Mouse (Mus musculus) heart, postnatal 14 days (tissue): ENCODE data around the gene Ahnak2. TPM values are rescaled to one million over a fixed set of nuclear protein-coding genes. Genes with fewer than 3 reads are reported as not detected.

ENCODE experiments used
- DNase-seq, 2 experiments: peaks; one replicate each; pipeline ENCODE4 v3.0.0; 2021 to 2022
- intact Hi-C: fragments of 180-260 bp; cut with DNase I; formaldehyde crosslinking; loops from one replicate; pipeline ENCODE4 v1.15.1; 2025
- total RNA-seq, 2 experiments: library from RNA; stranded (reverse); gene quantifications; 2 replicates each; pipeline ENCODE4 v1.2.3; 2021

The Ahnak2 gene
- total RNA-seq, 2 experiments from 2014 or later, result 14.5 to 19.5 TPM

DNA sequence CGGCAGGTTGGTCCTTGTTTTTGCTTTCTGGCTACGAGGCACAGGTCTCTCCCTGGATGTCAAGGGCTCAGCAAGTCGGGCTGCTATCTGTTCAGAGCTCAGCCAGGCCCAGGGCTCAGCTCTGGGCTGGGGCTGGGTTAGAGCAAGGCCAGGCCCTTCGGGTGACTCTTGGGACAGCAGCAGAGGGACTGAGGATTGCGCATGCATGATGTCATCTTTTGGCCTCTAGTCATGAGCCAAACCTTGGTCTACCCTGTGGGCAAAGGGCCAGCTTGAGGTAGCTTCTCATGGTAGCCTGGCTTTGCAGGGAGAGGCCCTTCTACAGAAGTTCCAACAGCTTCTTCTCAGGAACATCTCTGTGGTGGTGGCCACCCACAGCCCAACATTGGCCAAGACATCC is 38.3 kb downstream of the Ahnak2 start:
- intact Hi-C loops, result no loop called here
- DNase-seq, result no peak

DNA sequence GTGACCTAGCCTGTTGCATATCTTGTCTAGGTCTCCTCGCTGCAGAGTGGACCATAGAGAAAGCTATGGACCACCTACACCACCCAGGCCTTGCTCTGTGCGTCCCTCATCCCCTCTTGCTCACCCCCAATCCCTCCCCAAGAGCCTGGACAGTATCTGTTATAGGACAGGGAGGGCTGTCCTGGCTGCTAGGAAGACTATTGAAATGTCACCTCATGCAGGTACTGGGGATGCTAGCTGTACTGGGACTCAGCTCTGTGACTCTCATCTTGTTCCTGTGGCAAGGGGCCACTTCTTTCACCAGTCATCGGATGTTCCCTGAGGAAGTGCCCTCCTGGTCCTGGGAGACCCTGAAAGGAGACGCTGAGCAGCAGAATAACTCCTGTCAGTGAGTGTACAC is 39.3 kb downstream of the Ahnak2 start:
- intact Hi-C loops, result no loop called here
- DNase-seq, result no peak

DNA sequence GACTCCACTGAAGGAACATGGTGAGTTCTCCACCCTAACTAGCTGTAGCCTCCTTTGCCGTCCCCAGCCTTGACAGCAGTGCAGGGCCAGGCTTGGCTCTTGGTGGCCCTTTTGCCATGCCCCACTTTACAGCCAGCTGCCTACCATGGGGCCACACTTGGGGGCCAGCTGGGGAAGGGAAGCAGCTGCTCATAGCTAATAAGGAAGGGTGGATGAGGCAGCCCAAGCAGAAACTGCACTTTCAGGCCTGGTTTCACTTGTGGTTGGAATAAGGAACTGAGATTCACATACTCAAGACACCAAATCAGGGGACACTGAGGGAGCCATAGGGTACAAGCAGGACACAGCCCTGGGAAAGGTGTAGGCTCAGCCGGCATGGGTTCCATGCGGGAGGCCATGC is 40.4 kb downstream of the Ahnak2 start:
- no peak for DNase-seq
- intact Hi-C loops, result no loop called here

- intact Hi-C loops, result no loop called here
- no peak for DNase-seq
These were observed 41.0 kb downstream of the Ahnak2 start for GRCm38 (mm10) chr12:112761411-112761810.

DNA sequence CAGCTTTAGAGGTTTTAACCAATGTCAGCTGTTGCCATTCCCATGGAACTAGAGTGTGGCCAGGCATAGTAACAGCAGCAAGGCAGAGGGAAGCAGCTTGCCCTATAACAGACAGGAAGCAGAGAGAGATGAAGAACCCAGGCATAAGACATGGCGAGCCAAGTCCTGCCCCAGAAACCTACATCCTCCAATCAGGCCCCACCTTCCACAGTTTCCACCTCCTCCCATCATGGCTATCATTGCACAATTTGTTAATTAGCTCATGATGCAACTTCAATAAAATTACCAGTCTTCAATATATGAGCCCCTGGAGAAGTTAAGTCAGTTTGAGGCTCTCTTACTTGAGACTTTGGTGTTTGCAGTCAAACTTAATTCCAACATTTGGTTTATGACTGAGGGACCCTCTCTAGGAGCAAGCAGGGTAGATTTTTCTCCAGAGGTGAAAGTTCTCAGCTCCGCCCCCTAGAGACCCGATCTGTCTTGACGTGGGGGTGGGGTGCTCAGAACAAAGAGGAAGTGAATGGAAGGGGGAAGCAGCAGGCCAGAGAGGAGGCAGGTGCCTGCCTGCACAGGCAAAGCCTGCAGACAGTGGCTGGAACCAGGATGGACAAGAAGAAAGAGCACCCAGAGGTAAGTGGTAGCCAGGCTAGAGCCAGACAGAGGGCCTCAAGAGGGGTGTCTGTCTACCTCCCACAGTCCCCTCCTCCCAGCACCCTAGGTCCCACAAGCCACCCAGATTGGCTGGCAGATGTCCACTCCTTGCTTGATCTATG is 42.1 kb downstream of the Ahnak2 start, which contains the start of gene Pld4:
Pld4 (plus strand) TSS at position 502 of the 773 bp plus-strand sequence.
- intact Hi-C loops, result no loop called here
- DNase-seq, result no peak

GRCm38 (mm10) chr12:112759471-112759870 is 43.0 kb downstream of the Ahnak2 start:
- intact Hi-C loops, result no loop called here
- no peak for DNase-seq

- no peak for DNase-seq
- intact Hi-C loops, result no loop called here
These were observed 44.6 kb downstream of the Ahnak2 start for GRCm38 (mm10) chr12:112757896-112758295.

DNA sequence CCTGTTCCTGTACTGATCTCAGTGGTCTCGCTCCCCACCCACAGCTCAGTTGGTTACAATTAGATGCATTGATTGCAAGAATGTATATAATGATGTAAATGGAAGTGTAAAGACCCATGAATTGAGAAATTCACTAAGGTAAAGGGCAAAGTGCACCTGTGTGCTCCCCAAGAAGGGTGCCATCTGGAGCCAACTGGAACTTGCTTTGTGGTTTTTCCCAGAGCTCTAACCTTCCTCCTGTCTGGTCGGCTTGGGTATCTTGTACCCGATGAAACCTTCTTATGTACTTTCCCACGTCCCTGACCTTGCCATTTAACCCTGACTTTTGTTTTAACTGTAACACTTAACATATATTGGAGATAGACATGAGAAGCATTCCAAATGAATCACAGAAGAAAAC is 46.6 kb downstream of the Ahnak2 start:
- intact Hi-C loops, result no loop called here
- DNase-seq, result no peak

DNA sequence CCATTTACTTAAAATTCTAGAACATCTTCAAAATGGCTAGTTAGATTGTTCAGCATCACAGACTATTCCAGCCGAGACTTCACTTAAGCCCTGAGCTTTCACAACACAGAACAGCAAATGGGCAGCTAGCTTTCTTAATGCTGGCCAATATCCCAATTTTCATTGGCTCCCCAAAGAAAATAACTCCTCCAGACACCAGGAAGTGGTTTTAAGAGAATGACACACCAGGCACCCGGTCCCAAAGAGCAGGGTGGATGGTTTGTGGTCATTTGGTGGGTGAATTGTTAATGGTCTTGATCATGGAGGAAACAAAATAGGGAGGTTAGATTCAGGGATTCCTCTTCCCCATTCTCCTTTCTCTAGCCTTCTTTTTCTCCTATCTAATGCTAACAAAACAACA is 50.1 kb downstream of the Ahnak2 start:
- DNase-seq, result no peak
- intact Hi-C loops, result no loop called here

DNA sequence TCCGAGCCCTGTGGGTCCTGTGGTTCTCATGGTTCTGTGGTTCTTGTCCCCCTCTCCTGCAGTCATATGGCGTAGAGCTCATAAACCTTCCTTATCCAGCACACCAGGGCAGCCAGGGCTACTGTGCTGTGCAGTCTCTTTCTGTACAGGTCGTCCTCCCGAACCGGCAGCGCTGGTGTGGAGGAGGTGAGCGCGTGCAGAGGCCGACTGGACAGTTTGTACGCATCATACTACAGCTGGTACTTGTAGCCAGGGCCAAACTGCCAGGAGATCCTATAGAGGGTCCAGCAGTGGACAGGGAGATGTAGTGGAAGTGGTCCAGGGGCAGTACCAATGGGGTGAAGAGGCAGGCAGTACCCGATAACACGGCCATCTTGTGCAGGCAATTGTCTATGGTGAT is 51.5 kb downstream of the Ahnak2 start:
- no peak for DNase-seq
- intact Hi-C loops, result no loop called here

DNA sequence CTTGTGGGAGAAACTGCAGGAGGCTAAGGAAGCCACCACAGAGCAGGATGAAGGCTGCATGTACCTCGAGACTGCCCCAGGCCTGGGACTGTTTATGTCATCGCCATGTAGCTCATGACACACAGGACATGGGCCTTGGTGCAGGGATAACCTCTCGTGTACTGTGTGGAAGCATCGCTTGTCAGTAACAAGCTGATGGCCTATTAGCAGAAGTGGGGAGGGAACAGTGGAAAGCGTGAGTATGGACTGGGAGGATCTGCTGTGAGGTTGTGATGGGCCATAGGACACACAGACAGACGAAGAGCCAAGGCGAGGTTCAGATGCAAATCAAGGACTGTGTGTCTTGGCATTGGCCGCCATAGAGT is 54.9 kb downstream of the Ahnak2 start:
- no peak for DNase-seq
- intact Hi-C loops, result loop anchor here (2.0 to 5.0 kb wide), 2 partner anchors 55 to 97 kb away; partner anchors contain the start of gene Ahnak2

- intact Hi-C loops, result loop anchor here (2.0 to 5.0 kb wide), 2 partner anchors 55 to 98 kb away; partner anchors contain the start of gene Ahnak2
- peak; percentile 40 to 64 for DNase-seq
These were observed 55.5 kb downstream of the Ahnak2 start for GRCm38 (mm10) chr12:112746808-112747605.

DNA sequence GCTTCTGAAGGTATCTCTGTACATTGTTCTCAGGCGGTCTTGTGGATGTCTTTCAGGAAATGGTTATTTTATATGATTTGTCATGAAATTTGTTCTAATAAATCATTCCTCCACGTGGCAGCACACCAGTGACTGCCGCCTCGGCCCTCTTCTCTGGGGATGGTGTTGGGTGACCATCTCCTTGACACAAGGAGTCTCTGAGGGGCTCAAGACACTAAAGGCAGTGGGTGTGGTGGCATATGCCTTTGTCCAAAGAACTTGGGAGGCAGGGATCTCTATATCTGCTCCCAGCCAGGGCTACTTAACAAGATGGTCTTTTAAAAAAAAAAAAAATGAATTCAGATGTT is 56.0 kb downstream of the Ahnak2 start:
- intact Hi-C loops, result loop anchor here (2.0 to 5.0 kb wide), 2 partner anchors 56 to 98 kb away; partner anchors contain the start of gene Ahnak2

GRCm38 (mm10) chr12:112745716-112746115 is 56.7 kb downstream of the Ahnak2 start:
- intact Hi-C loops, result loop anchor here (2.0 to 5.0 kb wide), 2 partner anchors 57 to 99 kb away; partner anchors contain the start of gene Ahnak2
- DNase-seq, result no peak

More for the DNA sequence above, 56.0 kb downstream of the Ahnak2 start:
- no peak for DNase-seq

- intact Hi-C loops, result loop anchor here (5.0 kb wide), 1 partner anchor 57 kb away; the partner anchor contains the start of gene Ahnak2
- no peak for DNase-seq
These were observed 57.4 kb downstream of the Ahnak2 start for GRCm38 (mm10) chr12:112744891-112745580.

- intact Hi-C loops, result no loop called here
- DNase-seq, result no peak
These were observed 58.2 kb downstream of the Ahnak2 start for GRCm38 (mm10) chr12:112744211-112744610.

GRCm38 (mm10) chr12:112743168-112743975 is 59.1 kb downstream of the Ahnak2 start:
- intact Hi-C loops, result no loop called here
- peak; percentile 85 to 89 for DNase-seq

DNA sequence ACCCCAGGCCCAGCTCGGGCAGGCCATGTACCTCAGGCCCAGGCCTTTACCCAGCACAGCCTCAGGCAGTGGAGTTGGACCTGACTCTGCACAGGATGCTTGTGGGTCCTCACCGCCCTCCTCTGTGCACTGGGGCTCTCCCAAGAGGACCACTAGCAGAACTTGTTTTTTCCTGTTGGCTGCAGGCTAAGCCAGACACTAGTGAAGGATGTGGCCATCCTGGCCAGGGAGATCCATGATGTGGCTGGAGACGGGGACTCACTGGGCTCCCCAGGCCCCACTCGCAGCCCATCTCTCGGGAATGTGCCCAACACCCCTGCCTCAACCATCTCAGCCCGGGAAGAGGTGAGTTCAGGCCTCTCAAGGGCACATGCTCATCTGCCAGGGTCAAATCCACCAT is 59.7 kb downstream of the Ahnak2 start:
- intact Hi-C loops, result no loop called here
- peak; percentile 47 to 48 for DNase-seq

DNA sequence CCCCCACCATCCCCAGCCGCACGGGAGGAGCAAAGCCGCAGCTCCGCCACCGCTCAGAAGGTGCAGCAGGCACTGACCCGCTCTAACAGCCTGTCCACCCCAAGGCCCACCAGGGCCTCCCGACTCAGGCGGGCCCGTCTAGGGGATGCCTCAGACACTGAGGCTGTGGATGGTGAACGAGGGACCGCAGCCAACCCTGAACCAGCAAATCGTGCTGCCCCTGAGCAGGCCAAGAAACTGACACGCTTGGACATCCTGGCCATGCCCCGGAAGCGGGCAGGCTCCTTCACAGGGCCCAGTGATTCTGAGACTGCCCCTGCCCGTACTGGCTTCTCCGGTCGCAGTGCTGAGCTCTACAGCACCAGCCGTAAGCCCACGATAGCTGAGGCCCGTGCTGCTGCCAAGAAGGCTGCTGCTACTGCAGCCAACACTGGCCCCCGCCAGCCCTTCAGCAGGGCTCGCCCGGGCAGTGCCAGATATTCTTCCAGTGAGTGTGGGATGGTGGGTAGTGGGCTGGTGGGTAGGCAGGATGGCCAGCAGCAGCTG is 63.4 kb downstream of the Ahnak2 start:
- intact Hi-C loops, result no loop called here
- no peak for DNase-seq
